Mouse (Mus musculus) lung, postnatal 25 days (tissue): ENCODE measurements at regions not wholly inside any gene's neighbourhood (a gene's known extent, or its start where the extent isn't known, plus 50 kb on each side); places are given as distances from the start of the nearest gene placed in this dataset.

Source experiments
- DNase-seq: peaks from one replicate; pipeline ENCODE4 v3.0.0; 2022; ENCODE audit warnings: low spot score

GRCm38 (mm10) chr3:21218936-21219335, 852.0 kb upstream of the Agtr1b start:
- no peak for DNase-seq

- no peak for DNase-seq
These were observed 835.3 kb upstream of the Tbl1xr1 start for GRCm38 (mm10) chr3:21241184-21241583.

GRCm38 (mm10) chr3:21256129-21256760, 820.2 kb upstream of the Tbl1xr1 start:
- DNase-seq: no peak

GRCm38 (mm10) chr3:21263317-21263716, 813.1 kb upstream of the Tbl1xr1 start:
- no peak for DNase-seq

GRCm38 (mm10) chr3:21265491-21265890, 811.0 kb upstream of the Tbl1xr1 start:
- DNase-seq: no peak

- DNase-seq: peak; percentile 16
These were observed 807.9 kb upstream of the Tbl1xr1 start for GRCm38 (mm10) chr3:21268429-21269129.

- no peak for DNase-seq
These were observed 807.4 kb upstream of the Tbl1xr1 start for GRCm38 (mm10) chr3:21269130-21269440.

GRCm38 (mm10) chr3:21270788-21271187, 805.7 kb upstream of the Tbl1xr1 start:
- no peak for DNase-seq

GRCm38 (mm10) chr3:21272219-21272618, 804.2 kb upstream of the Tbl1xr1 start:
- DNase-seq: no peak

- no peak for DNase-seq
These were observed 783.7 kb upstream of the Tbl1xr1 start for GRCm38 (mm10) chr3:21292774-21293173.

- DNase-seq: no peak
These were observed 783.1 kb upstream of the Tbl1xr1 start for GRCm38 (mm10) chr3:21293308-21293707.

GRCm38 (mm10) chr3:21294776-21295175, 781.7 kb upstream of the Tbl1xr1 start:
- no peak for DNase-seq

- DNase-seq: no peak
These were observed 779.8 kb upstream of the Tbl1xr1 start for GRCm38 (mm10) chr3:21296581-21297110.

- DNase-seq: no peak
These were observed 751.0 kb upstream of the Tbl1xr1 start for GRCm38 (mm10) chr3:21325329-21325896.

- no peak for DNase-seq
These were observed 734.5 kb upstream of the Tbl1xr1 start for GRCm38 (mm10) chr3:21341916-21342315.

- no peak for DNase-seq
These were observed 733.4 kb upstream of the Tbl1xr1 start for GRCm38 (mm10) chr3:21343095-21343494.

- peak; percentile 3 for DNase-seq
These were observed 727.0 kb upstream of the Tbl1xr1 start for GRCm38 (mm10) chr3:21349421-21349820.

- no peak for DNase-seq
These were observed 720.3 kb upstream of the Tbl1xr1 start for GRCm38 (mm10) chr3:21356150-21356549.

- no peak for DNase-seq
These were observed 719.4 kb upstream of the Tbl1xr1 start for GRCm38 (mm10) chr3:21356831-21357712.

GRCm38 (mm10) chr3:21358068-21358467, 718.4 kb upstream of the Tbl1xr1 start:
- no peak for DNase-seq

GRCm38 (mm10) chr3:21361069-21361468, 715.4 kb upstream of the Tbl1xr1 start:
- no peak for DNase-seq

GRCm38 (mm10) chr3:21379816-21380215, 696.6 kb upstream of the Tbl1xr1 start:
- DNase-seq: peak; percentile 47
